Mouse (Mus musculus): ENCODE data around the gene Nhej1.

Nhej1 gene

GRCm38 (mm10) chr1:75122211-75122610, 2.8 kb downstream of the Nhej1 start:
- DNase-seq: peak; percentile 35 to 37

GRCm38 (mm10) chr1:75052091-75052490, 72.9 kb downstream of the Nhej1 start:
- no peak for DNase-seq

GRCm38 (mm10) chr1:75051428-75051827, 73.6 kb downstream of the Nhej1 start:
- no peak for DNase-seq

- no peak for DNase-seq
These were observed 76.4 kb downstream of the Nhej1 start for GRCm38 (mm10) chr1:75048571-75048970.

- no peak for DNase-seq
These were observed 77.0 kb downstream of the Nhej1 start for GRCm38 (mm10) chr1:75048041-75048440.

- DNase-seq: no peak
These were observed 84.6 kb downstream of the Nhej1 start for GRCm38 (mm10) chr1:75040429-75040828.

GRCm38 (mm10) chr1:75032041-75032440, 93.0 kb downstream of the Nhej1 start:
- no peak for DNase-seq

- no peak for DNase-seq
These were observed 97.8 kb downstream of the Nhej1 start for GRCm38 (mm10) chr1:75027061-75027779.

GRCm38 (mm10) chr1:75024419-75025199, 100.4 kb downstream of the Nhej1 start:
- no peak for DNase-seq

GRCm38 (mm10) chr1:75022216-75022615, 102.8 kb downstream of the Nhej1 start:
- DNase-seq: no peak

- DNase-seq: peak; percentile 37 to 52
These were observed 108.2 kb downstream of the Nhej1 start for GRCm38 (mm10) chr1:75016846-75017245.

- DNase-seq: no peak
These were observed 109.3 kb downstream of the Nhej1 start for GRCm38 (mm10) chr1:75015551-75016265.

GRCm38 (mm10) chr1:75014210-75014845, 110.7 kb downstream of the Nhej1 start:
- no peak for DNase-seq

- no peak for DNase-seq
These were observed 114.2 kb downstream of the Nhej1 start for GRCm38 (mm10) chr1:75010817-75011216.

- no peak for DNase-seq
These were observed 114.8 kb downstream of the Nhej1 start for GRCm38 (mm10) chr1:75010203-75010602.

GRCm38 (mm10) chr1:75006016-75006415, 119.0 kb downstream of the Nhej1 start:
- no peak for DNase-seq

- DNase-seq: no peak
These were observed 123.8 kb downstream of the Nhej1 start for GRCm38 (mm10) chr1:75001183-75001582.

- DNase-seq: peak; percentile 17 to 21
These were observed 124.5 kb downstream of the Nhej1 start for GRCm38 (mm10) chr1:75000496-75000895.

GRCm38 (mm10) chr1:74999173-74999572, 125.8 kb downstream of the Nhej1 start:
- DNase-seq: no peak

- DNase-seq: no peak
These were observed 127.8 kb downstream of the Nhej1 start for GRCm38 (mm10) chr1:74997231-74997630.

GRCm38 (mm10) chr1:74977001-74977400, 148.0 kb downstream of the Nhej1 start:
- DNase-seq: no peak

- DNase-seq: no peak
These were observed 149.1 kb downstream of the Nhej1 start for GRCm38 (mm10) chr1:74975936-74976335.

- no peak for DNase-seq
These were observed 151.4 kb downstream of the Nhej1 start for GRCm38 (mm10) chr1:74973590-74973989.

All from thymus, postnatal 36 days (tissue).